Mouse (Mus musculus): ENCODE measurements around the gene Coro1b. TPM values are rescaled to one million over a fixed set of nuclear protein-coding genes. Genes with fewer than 3 reads are reported as not detected.

The Coro1b gene
- total RNA-seq, 1 experiment: 73.8 TPM

DNA sequence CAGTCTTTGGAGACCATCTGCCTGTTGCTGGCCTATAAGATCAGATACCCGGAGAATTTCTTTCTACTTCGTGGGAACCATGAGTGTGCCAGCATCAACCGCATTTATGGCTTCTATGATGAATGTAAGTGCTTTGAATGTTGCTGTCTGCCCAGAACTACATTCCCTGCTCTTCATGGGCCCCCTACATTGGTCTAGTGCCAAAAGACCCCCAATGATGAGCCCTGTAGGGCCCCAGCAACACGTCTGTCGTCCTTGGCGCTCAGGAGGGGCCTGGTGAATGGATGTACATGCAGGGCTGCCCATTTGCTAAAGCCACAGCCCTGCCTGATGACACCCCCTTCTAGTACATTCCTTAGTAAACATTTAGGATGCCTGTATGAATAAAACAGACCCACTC, 44.7 kb downstream of the Coro1b start:
- no peak overlapping the region for H3K27ac ChIP-seq (ENCODE audit: insufficient read depth, low read depth, low read length, poor library complexity, severe bottlenecking)
- no peaks in the 10 kb centered on the region for H3K9me3 ChIP-seq (ENCODE audit: control insufficient read depth, insufficient read depth, low read depth, low read length)
- no peak for DNase-seq (ENCODE audit: low read depth, low spot score)
- H3K4me3 ChIP-seq (ENCODE audit: insufficient read depth in 1 of 2, low read depth in 1 of 2, low read length in 2 of 2, poor library complexity in 1 of 2, severe bottlenecking in 1 of 2): peak overlapping the region; percentile 93 to 97
- H3K9ac ChIP-seq (ENCODE audit: insufficient read depth, low read depth, low read length, poor library complexity, severe bottlenecking): peak overlapping the region; percentile 97
- in situ Hi-C loops (cut with MboI; ENCODE audit: low sequenced_read_pairs in 2 of 2, unreplicated experiment in 2 of 2): no loop called here
- TF ChIP-seq HCFC1 (IDR thresholded peaks at IDR 0.05; ENCODE audit: borderline replicate concordance, insufficient read depth, low read length) (no peak), MAFK (IDR thresholded peaks at IDR 0.05; ENCODE audit: insufficient read depth, low read depth, low read length) (no peak), ZC3H11A (IDR thresholded peaks at IDR 0.05; ENCODE audit: borderline replicate concordance, low read depth, low read length) (no peak)
- H3K36me3 ChIP-seq (ENCODE audit: control insufficient read depth, insufficient read depth, low read length, poor library complexity, severe bottlenecking): peaks cover 48% of the 10 kb centered on the region
- H3K4me1 ChIP-seq (ENCODE audit: control insufficient read depth in 2 of 2, insufficient read depth in 2 of 2, low read length in 2 of 2, poor library complexity in 1 of 2): peaks cover 2 to 18% of the 10 kb centered on the region in 2 experiments; a peak in 3 of 4 replicates

DNA sequence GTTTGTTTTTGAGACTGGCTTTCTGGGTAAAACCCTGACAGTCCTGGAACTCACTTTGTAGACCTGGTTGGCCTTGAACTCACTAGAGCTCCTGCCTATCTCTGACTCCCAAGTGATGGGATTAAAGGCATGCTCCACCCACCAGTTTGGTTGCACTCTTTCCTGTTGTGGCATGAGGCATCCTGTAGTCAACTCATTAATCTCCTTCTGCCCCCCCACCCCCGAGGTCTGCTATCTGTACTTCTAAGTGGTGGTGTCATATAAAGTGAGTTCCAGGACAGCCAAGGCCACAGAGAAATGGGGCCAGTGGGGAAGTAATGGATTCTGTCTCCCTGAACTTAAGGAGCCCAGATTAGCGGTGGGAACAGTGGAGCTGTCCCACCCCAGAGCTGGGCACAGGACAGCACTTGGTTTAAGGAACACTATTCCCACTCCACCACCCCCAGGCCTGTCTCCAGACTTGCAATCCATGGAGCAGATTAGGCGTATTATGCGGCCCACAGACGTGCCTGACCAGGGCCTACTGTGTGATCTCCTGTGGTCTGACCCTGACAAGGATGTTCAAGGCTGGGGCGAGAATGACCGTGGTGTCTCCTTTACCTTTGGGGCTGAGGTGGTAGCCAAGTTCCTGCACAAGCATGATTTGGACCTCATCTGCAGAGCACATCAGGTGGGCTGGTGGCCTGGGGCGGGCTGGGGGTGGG, 45.8 kb downstream of the Coro1b start:
- no peak overlapping the region for H3K27ac ChIP-seq (ENCODE audit: insufficient read depth, low read depth, low read length, poor library complexity, severe bottlenecking)
- TF ChIP-seq MAFK (IDR thresholded peaks at IDR 0.05; ENCODE audit: insufficient read depth, low read depth, low read length) (no peak), ZC3H11A (IDR thresholded peaks at IDR 0.05; ENCODE audit: borderline replicate concordance, low read depth, low read length) (no peak), ZNF384 (IDR thresholded peaks at IDR 0.05; ENCODE audit: low read depth, low read length) (no peak), CHD2 (IDR thresholded peaks at IDR 0.05; ENCODE audit: low read depth, low read length) (no peak), HCFC1 (IDR thresholded peaks at IDR 0.05; ENCODE audit: borderline replicate concordance, insufficient read depth, low read length) (no peak)
- in situ Hi-C loops (cut with MboI; ENCODE audit: low sequenced_read_pairs in 2 of 2, unreplicated experiment in 2 of 2): no loop called here
- no peak overlapping the region for H3K4me3 ChIP-seq (ENCODE audit: insufficient read depth in 1 of 2, low read depth in 1 of 2, low read length in 2 of 2, poor library complexity in 1 of 2, severe bottlenecking in 1 of 2)
- DNase-seq (ENCODE audit: low read depth, low spot score): no peak
- no peaks in the 10 kb centered on the region for H3K9me3 ChIP-seq (ENCODE audit: control insufficient read depth, insufficient read depth, low read depth, low read length)
- H3K9ac ChIP-seq (ENCODE audit: insufficient read depth, low read depth, low read length, poor library complexity, severe bottlenecking): no peak overlapping the region
- H3K4me1 ChIP-seq (ENCODE audit: control insufficient read depth in 2 of 2, insufficient read depth in 2 of 2, low read length in 2 of 2, poor library complexity in 1 of 2): peaks cover 2 to 18% of the 10 kb centered on the region in 2 experiments; a peak in 3 of 4 replicates
- peaks cover 51% of the 10 kb centered on the region for H3K36me3 ChIP-seq (ENCODE audit: control insufficient read depth, insufficient read depth, low read length, poor library complexity, severe bottlenecking)

DNA sequence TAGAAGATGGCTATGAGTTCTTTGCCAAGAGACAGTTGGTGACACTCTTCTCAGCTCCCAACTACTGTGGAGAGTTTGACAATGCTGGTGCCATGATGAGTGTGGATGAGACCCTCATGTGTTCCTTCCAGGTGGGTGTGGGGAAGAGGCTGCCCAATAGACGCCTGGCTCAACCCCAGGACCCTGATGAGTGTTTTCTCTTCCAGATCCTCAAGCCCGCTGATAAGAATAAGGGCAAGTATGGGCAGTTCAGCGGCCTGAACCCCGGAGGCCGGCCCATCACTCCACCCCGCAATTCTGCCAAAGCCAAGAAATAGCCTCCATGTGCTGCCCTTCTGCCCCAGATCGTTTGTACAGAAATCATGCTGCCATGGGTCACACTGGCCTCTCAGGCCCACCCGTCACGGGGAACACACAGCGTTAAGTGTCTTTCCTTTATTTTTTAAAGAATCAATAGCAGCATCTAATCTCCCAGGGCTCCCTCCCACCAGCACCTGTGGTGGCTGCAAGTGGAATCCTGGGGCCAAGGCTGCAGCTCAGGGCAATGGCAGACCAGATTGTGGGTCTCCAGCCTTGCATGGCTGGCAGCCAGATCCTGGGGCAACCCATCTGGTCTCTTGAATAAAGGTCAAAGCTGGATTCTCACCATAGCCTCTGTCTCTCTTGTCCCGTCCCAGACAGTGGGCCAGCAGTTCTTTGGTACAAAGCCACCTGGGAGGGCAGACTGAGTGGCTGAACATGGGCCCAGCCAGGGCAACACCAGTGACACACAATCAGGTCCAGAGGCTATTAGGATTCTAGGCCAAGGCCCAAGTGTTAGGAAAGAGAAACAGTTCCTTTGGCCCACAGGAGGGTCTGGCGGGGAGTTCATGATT, 46.6 kb downstream of the Coro1b start:
- Histone ChIP-seq H3K9me3 (ENCODE audit: control insufficient read depth, insufficient read depth, low read depth, low read length) (no peaks in the 10 kb centered on the region), H3K27ac (ENCODE audit: insufficient read depth, low read depth, low read length, poor library complexity, severe bottlenecking) (no peak overlapping the region), H3K9ac (ENCODE audit: insufficient read depth, low read depth, low read length, poor library complexity, severe bottlenecking) (no peak overlapping the region), H3K4me3 (ENCODE audit: insufficient read depth in 1 of 2, low read depth in 1 of 2, low read length in 2 of 2, poor library complexity in 1 of 2, severe bottlenecking in 1 of 2) (no peak overlapping the region), H3K36me3 (ENCODE audit: control insufficient read depth, insufficient read depth, low read length, poor library complexity, severe bottlenecking) (peaks cover 57% of the 10 kb centered on the region), H3K4me1 (ENCODE audit: control insufficient read depth in 2 of 2, insufficient read depth in 2 of 2, low read length in 2 of 2, poor library complexity in 1 of 2) (peaks cover 2 to 18% of the 10 kb centered on the region in 2 experiments; a peak in 3 of 4 replicates)
- TF ChIP-seq HCFC1 (IDR thresholded peaks at IDR 0.05; ENCODE audit: borderline replicate concordance, insufficient read depth, low read length): no peak
- no peak for TF ChIP-seq MAFK (IDR thresholded peaks at IDR 0.05; ENCODE audit: insufficient read depth, low read depth, low read length)
- no peak for TF ChIP-seq ZC3H11A (IDR thresholded peaks at IDR 0.05; ENCODE audit: borderline replicate concordance, low read depth, low read length)
- no peak for TF ChIP-seq CHD2 (IDR thresholded peaks at IDR 0.05; ENCODE audit: low read depth, low read length)
- no peak for TF ChIP-seq ZNF384 (IDR thresholded peaks at IDR 0.05; ENCODE audit: low read depth, low read length)
- no peak for DNase-seq (ENCODE audit: low read depth, low spot score)
- in situ Hi-C loops (cut with MboI; ENCODE audit: low sequenced_read_pairs in 2 of 2, unreplicated experiment in 2 of 2): no loop called here

DNA sequence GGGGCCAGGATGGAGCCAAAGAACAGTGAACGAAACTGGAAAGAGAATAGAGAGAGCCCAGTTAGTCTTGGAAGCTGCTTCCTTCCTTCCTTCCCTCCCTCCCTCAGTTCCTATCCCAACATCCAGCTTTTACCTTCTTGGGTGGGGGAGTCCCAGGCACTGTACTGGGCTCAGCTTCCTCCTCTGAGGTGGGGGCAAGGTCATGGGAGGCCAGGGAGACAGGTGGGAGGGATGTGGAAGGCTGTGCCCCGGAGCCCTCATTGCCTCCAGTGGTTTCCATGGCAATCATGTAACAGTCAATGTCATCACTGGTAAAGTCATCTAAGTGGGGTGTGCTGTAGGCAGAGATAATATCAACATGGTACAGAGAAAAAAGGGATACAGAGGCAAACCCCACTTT, 47.6 kb downstream of the Coro1b start:
- TF ChIP-seq ZC3H11A (IDR thresholded peaks at IDR 0.05; ENCODE audit: borderline replicate concordance, low read depth, low read length) (no peak), ZNF384 (IDR thresholded peaks at IDR 0.05; ENCODE audit: low read depth, low read length) (no peak), MAFK (IDR thresholded peaks at IDR 0.05; ENCODE audit: insufficient read depth, low read depth, low read length) (no peak), CHD2 (IDR thresholded peaks at IDR 0.05; ENCODE audit: low read depth, low read length) (no peak), HCFC1 (IDR thresholded peaks at IDR 0.05; ENCODE audit: borderline replicate concordance, insufficient read depth, low read length) (no peak)
- Histone ChIP-seq H3K9me3 (ENCODE audit: control insufficient read depth, insufficient read depth, low read depth, low read length) (no peaks in the 10 kb centered on the region), H3K4me3 (ENCODE audit: insufficient read depth in 1 of 2, low read depth in 1 of 2, low read length in 2 of 2, poor library complexity in 1 of 2, severe bottlenecking in 1 of 2) (no peak overlapping the region), H3K36me3 (ENCODE audit: control insufficient read depth, insufficient read depth, low read length, poor library complexity, severe bottlenecking) (peaks cover 63% of the 10 kb centered on the region), H3K4me1 (ENCODE audit: control insufficient read depth in 2 of 2, insufficient read depth in 2 of 2, low read length in 2 of 2, poor library complexity in 1 of 2) (peaks cover 2 to 18% of the 10 kb centered on the region in 2 experiments; a peak in 3 of 4 replicates), H3K9ac (ENCODE audit: insufficient read depth, low read depth, low read length, poor library complexity, severe bottlenecking) (no peak overlapping the region), H3K27ac (ENCODE audit: insufficient read depth, low read depth, low read length, poor library complexity, severe bottlenecking) (no peak overlapping the region)
- no peak for DNase-seq (ENCODE audit: low read depth, low spot score)
- in situ Hi-C loops (cut with MboI; ENCODE audit: low sequenced_read_pairs in 2 of 2, unreplicated experiment in 2 of 2): no loop called here
